Mouse (Mus musculus) monocyte, adult 5-6 weeks (primary cell): Measurements from ENCODE around the gene Krtap31-1. TPM values are rescaled to one million over a fixed set of nuclear protein-coding genes. Genes with fewer than 3 reads are reported as not detected.
"Not testable (repeated sequence)": the region's sequence is repeated elsewhere in the genome, so short reads cannot be mapped to it uniquely, and the experiment has no call there.

Source experiments
- ATAC-seq: fragments of 153-309, 156-312 bp; replicated peaks from 2 replicates; pipeline ENCODE4 v1.8.0; 2017; ENCODE audit warnings: mild to moderate bottlenecking; ENCODE audit not compliant: low TSS enrichment, insufficient number of reproducible peaks, severe bottlenecking, poor library complexity, low FRiP score
- total RNA-seq: library from RNA; stranded (forward); fragments of 200-1000, 200-491, 200-594 nt; gene quantifications from 3 replicates; pipeline ENCODE4 v1.2.3, GENCODE M21; 2017

The Krtap31-1 gene
- not detected in 3 replicates for total RNA-seq

DNA sequence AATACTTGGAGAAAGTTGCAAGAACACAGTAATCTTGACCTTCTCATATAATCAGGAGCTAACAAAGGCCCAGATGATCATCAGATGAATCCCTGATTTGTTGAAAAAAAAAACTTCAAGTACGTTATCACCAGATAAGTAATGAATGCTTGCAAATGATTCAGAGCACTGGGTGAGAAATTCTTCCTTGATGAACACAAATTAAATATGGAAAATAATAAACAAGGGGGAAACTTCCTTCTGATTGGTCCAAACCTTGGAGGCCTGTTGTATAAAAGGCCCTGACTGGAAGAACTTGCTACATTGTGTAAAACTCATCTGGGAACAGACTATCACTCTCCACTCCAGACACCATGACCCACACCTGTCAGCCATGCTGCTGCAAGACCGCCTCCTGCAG, at the start of gene Krtap31-1:
Krtap31-1 (plus strand) TSS at position 301 of the 400 bp plus-strand sequence.
- no peak for ATAC-seq

DNA sequence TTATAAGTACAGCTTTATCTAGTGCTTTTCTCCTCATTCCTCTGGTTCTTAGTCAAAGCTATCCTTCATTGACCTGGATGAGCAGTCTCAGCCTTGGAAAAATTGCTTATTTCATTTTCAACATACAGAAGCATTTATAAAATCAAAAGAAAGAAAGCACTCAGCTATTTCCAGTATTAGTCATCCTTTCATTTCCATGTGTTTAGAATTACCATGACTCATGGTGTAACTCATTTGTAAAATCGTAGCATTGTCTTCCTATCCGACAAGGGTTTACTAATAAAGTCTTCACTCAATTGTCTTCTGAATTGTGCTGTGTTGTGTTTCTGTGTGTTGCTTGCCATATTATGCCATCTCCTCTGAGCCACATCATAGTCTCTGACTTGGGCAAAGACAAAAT, 49.0 kb upstream of the Krtap31-1 start:
- ATAC-seq, result no peak

DNA sequence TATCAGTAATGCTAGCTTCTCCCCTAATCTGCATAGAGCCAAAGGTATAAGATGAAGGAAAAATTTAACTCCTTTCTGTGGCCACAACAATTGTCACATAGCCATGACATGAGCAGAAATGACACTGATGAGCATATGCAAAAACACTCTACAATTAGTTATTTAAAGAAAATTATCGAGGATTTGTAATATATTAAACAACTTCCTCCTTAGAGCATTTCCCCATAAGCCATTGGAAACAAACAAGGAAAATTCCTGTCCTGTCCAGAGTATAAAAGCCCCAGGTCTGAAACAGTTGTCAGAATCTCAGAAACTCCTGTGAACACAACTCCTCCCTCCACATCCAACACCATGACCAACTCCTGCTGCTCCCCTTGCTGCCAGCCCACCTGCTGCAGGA, 43.5 kb upstream of the Krtap31-1 start, which contains the start of gene Gm11559:
Gm11559 (plus strand) TSS at position 301 of the 400 bp plus-strand sequence.
- ATAC-seq, result not testable (repeated sequence)

DNA sequence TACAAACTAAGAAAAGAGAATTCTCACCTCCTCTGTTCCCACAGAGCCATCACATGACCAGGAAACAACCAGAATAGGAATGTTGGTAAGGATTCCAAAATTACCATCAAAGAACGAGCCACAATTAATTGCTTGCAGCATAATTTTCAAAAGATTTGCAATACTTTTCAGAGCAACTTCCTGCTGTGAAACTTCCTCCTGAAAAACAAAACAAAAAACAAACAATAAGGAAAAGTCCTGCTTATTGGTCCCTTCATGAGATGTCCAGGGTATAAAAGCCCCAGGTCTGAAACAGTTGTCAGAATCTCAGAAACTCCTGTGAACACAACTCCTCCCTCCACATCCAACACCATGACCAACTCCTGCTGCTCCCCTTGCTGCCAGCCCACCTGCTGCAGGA, 34.6 kb upstream of the Krtap31-1 start, which contains the start of gene Krtap9-1:
Krtap9-1 (plus strand) TSS at position 301 of the 400 bp plus-strand sequence.
- not testable (repeated sequence) for ATAC-seq

DNA sequence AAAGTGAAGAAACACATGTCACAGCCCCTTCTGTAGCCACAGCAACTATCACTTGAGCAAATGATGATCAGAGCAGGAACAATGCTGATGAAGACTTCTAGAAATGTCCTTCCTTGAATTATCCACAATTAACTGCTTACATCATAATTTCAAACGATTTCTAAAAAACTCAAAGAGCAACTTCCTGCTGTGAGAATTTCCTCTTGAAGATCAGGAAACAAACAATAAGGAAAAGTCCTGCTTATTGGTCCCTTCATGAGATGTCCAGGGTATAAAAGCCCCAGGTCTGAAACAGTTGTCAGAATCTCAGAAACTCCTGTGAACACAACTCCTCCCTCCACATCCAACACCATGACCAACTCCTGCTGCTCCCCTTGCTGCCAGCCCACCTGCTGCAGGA, 28.8 kb upstream of the Krtap31-1 start, which contains the start of gene Gm11567:
Gm11567 (plus strand) TSS at position 301 of the 400 bp plus-strand sequence.
- not testable (repeated sequence) for ATAC-seq

DNA sequence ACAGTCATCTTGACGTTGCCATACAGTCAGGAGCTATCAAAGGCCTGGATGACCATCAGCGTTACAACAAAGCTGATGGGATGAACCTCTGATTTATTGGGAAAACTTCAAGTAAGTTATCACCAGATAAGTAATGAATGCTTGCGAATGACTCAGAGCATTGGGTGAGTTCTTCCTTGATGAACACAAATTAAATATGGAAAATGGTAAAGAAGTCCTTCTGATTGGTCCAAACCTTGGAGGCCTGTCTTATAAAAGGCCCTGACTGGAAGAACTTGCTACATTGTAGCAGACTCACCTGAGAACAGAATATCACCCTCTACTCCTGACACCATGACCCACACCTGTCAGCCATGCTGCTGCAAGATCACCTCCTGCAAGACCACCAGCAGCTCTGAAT, 6.7 kb downstream of the Krtap31-1 start, which contains the start of gene Gm11565:
Gm11565 (plus strand) TSS at position 301 of the 400 bp plus-strand sequence.
- no peak for ATAC-seq

DNA sequence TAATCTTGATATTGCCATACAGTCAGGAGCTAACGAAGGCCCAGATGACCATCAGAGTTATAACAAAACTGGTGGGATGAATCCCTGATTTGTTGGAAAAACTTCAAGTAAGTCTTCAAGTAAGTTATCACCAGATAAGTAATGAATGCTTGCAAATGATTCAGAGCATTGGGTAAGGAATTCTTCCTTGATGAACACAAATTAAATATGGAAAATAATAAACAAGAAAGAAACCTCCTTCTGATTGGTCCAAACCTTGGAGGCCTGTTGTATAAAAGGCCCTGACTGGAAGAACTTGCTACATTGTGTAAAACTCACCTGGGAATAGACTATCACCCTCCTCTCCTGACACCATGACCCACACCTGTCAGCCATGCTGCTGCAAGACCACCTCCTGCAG, 28.3 kb downstream of the Krtap31-1 start, which contains the start of gene Krtap31-2:
Krtap31-2 (plus strand) TSS at position 301 of the 400 bp plus-strand sequence.
- ATAC-seq, result no peak

DNA sequence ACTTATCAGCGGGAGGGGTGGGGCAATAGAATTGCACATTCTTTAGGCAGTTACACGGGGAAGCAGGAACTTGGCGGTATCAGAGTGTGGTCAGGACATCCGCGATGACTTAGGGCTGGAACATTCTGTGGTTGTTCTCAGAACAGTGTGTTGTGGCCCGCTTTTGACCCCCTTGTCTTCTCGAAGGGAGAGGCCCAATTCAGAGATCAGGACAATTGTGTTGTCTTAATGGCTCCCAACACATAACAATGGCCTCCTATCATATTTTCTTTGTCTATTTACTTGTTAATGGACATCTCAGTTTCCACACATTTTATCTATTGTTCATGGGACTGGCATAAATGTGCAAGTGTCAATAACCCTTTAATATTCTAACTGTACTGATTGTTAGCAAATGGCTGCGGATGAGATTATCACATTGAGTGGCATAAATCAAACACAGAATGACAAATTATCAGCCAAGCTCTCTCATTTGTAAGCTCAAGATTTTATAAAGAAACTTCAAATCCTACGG, 30.1 kb downstream of the Krtap31-1 start:
- ATAC-seq, result no peak

DNA sequence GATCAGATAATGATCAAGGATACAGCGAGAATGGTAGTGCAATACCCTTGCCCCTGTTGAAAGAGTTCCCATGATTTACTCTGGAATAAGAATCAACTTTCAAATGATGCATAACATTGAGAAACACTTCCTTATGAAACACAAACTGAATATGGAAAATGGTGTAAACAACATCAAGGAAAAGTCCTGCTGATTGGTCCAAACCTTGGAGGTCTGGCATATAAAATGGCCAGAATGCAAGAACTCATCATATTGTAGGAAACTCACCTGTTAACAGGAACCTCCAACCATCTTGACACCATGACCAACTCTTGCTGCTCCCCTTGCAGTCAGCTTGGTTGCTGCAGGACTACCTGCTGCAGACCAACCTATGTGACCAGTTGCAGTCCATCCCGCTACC, 40.5 kb downstream of the Krtap31-1 start, which contains the start of gene Krtap9-5:
Krtap9-5 (plus strand) TSS at position 301 of the 400 bp plus-strand sequence.
- no peak for ATAC-seq

Other genes with a start within 250 kb of the Krtap31-1 start
- gene Gm11563, start 249.0 kb upstream of the Krtap31-1 start, total RNA-seq, result not detected in 3 replicates
- not detected in 3 replicates for gene Krtap4-6, start 242.0 kb upstream of the Krtap31-1 start, total RNA-seq
- not detected in 3 replicates for gene Gm14190, start 217.2 kb upstream of the Krtap31-1 start, total RNA-seq
- not detected in 3 replicates for gene Gm14180, start 173.6 kb upstream of the Krtap31-1 start, total RNA-seq
- not detected in 3 replicates for gene Gm11595, start 135.0 kb upstream of the Krtap31-1 start, total RNA-seq
- not detected in 3 replicates for gene Krtap4-8, start 127.2 kb upstream of the Krtap31-1 start, total RNA-seq
- not detected in 3 replicates for gene Krtap4-9, start 122.7 kb upstream of the Krtap31-1 start, total RNA-seq
- not detected in 3 replicates for gene Gm11596, start 114.5 kb upstream of the Krtap31-1 start, total RNA-seq
- not detected in 3 replicates for gene Gm11569, start 109.0 kb upstream of the Krtap31-1 start, total RNA-seq
- not detected in 3 replicates for gene Gm11554, start 103.5 kb upstream of the Krtap31-1 start, total RNA-seq
- gene Krtap4-13, start 98.0 kb upstream of the Krtap31-1 start, total RNA-seq, result not detected in 3 replicates
- gene Gm11564, start 92.3 kb upstream of the Krtap31-1 start, total RNA-seq, result not detected in 3 replicates
- gene 2300003K06Rik, start 69.9 kb upstream of the Krtap31-1 start, total RNA-seq, result not detected in 3 replicates
- gene Krtap4-16, start 56.3 kb upstream of the Krtap31-1 start, total RNA-seq, result not detected in 3 replicates
- not detected in 3 replicates for gene Gm11568, start 50.0 kb upstream of the Krtap31-1 start, total RNA-seq
- gene Gm11559, start 43.4 kb upstream of the Krtap31-1 start, total RNA-seq, result not detected in 3 replicates
- not detected in 3 replicates for gene Krtap9-1, start 34.5 kb upstream of the Krtap31-1 start, total RNA-seq
- gene Gm11567, start 28.7 kb upstream of the Krtap31-1 start, total RNA-seq, result not detected in 3 replicates
- not detected in 3 replicates for gene Gm11565, start 6.8 kb downstream of the Krtap31-1 start, total RNA-seq
- gene Krtap31-2, start 28.4 kb downstream of the Krtap31-1 start, total RNA-seq, result not detected in 3 replicates
- not detected in 3 replicates for gene Krtap9-5, start 40.6 kb downstream of the Krtap31-1 start, total RNA-seq
- gene Krtap29-1, start 71.1 kb downstream of the Krtap31-1 start, total RNA-seq, result not detected in 3 replicates
- not detected in 3 replicates for gene Krtap16-1, start 78.7 kb downstream of the Krtap31-1 start, total RNA-seq
- not detected in 3 replicates for gene Krtap17-1, start 86.1 kb downstream of the Krtap31-1 start, total RNA-seq
- gene Krt33a, start 108.3 kb downstream of the Krtap31-1 start, total RNA-seq, result not detected in 3 replicates
- gene Krt33b, start 121.9 kb downstream of the Krtap31-1 start, total RNA-seq, result not detected in 3 replicates
- gene Krt34, start 133.6 kb downstream of the Krtap31-1 start, total RNA-seq, result not detected in 3 replicates
- gene Krt31, start 142.6 kb downstream of the Krtap31-1 start, total RNA-seq, result not detected in 3 replicates
- gene Krt32, start 180.3 kb downstream of the Krtap31-1 start, total RNA-seq, result not detected in 3 replicates
- gene Krt35, start 188.3 kb downstream of the Krtap31-1 start, total RNA-seq, result not detected in 3 replicates
- not detected in 3 replicates for gene Krt36, start 197.7 kb downstream of the Krtap31-1 start, total RNA-seq
- not detected in 3 replicates for gene Krt13, start 213.6 kb downstream of the Krtap31-1 start, total RNA-seq
- gene Krt15, start 228.0 kb downstream of the Krtap31-1 start, total RNA-seq, result not detected in 3 replicates
- not detected in 3 replicates for gene Krt19, start 240.7 kb downstream of the Krtap31-1 start, total RNA-seq